Mouse (Mus musculus): ENCODE measurements around the gene Tvp23b. TPM values are rescaled to one million over a fixed set of nuclear protein-coding genes. Genes with fewer than 3 reads are reported as not detected.

Tvp23b gene
- 120 TPM for polyA plus RNA-seq (2014; fragmentation: Illumina TruSeq; extraction: RNeasy Lipid Tissue Mini Kit (QIAGEN cat#74804); ENCODE audit: low read depth, low replicate concordance)

DNA sequence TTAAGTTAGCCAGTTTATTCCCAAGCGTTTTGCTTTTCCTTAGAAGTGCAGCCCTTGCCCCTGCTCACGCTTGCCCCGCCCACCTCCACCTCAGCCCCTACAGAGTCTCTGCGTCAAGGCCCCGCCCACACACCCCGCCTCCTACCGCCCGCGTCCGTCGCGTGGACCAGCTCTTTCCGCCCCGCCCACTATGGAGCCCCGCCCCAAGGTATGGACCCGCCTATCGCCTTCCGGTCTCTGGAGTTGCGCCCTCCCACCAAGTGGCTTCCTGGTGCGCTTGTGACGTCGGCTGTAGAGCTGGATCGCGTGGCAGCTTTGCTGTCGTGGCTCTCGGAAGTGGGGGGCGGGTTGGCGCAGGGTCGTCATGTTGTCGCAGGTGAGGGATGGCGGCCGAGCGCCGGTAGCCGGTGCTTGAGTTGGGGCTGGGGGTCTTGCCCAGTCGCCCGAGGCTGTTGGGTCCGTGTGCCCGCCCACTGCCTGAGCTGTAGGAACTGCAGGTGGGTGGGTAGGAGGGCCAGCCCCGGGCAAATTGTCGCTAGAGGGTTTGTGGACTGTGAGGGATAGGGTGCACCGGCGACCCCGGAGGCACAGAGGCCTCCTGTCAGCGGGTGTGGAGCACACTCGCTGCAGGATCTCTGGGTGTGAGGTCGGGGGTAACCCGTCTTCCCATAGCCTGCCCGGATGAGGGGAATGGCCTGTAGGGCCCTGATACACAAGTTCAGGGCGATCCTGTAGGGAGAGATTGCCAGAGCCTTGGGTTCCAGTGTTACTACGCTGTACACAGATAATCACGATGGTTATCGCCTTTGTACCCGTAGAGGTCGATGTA, at the start of gene Tvp23b:
Gene Tvp23b, plus strand, starts transcription at position 236 of the 829 bp plus-strand sequence.

DNA sequence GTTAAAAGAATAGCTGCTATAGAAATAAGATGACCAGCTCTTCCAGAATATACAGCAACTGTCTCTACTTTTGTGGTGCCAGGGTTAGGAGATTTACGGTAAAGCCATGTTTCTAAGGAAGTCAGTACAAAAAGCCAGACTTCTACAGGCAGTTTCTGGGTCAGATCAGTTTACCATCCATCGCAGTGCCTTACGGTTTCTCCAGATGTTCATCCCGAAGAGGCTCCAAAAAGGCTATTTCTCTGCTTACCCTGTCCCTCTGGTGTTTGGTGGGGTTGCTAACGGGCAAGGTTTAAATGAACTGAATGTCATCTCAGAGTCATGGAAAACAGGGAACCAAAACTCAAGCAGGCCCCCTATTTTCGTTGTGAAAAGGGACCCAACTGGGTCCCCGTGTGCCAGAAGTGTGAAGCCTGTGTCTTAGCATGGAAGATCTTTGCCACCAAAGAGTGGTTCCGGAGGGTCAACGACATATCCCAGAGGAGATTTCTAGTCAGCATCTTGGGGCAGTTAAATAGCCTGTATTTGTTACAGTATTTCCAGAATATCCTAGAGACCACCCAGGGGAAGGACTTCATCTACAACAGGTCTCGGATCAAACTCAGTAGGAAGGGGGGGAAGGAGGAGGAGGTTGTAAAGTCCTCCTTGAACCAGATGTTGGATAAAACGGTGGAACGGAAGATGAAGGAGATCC, 32.1 kb upstream of the Tvp23b start, which contains the start of gene Fbxw10:
Gene Fbxw10, plus strand, starts transcription at position 109 of the 694 bp plus-strand sequence.

DNA sequence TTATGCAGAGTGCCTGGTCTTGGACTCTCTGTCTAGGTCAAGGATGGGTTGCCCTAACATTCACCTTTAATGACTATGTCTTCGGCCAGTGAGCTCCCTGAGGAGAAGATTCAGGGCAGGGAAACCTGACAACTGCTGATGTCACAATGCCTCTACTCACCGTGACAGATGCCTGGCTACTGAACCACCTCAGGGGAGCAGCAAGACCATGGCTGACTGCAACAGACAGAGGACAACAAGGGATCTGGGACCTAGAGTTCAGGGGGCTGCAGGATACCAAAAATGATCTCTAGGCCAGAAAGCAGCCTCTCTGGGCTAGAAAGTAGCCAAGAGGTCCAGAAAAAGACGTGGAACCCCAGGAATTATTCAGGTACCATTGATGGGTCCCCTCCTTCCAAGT, 71.8 kb downstream of the Tvp23b start, which contains the start of gene Cdrt4:
Gene Cdrt4, plus strand, starts transcription at position 182 of the 400 bp plus-strand sequence.

Other genes with a start within 250 kb of the Tvp23b start
- 3.5 TPM for gene Lrrc75a, start 230.9 kb upstream of the Tvp23b start, polyA plus RNA-seq (2014; fragmentation: Illumina TruSeq; extraction: RNeasy Lipid Tissue Mini Kit (QIAGEN cat#74804); ENCODE audit: low read depth, low replicate concordance)
- gene Mmgt2, start 230.8 kb upstream of the Tvp23b start, polyA plus RNA-seq (2014; fragmentation: Illumina TruSeq; extraction: RNeasy Lipid Tissue Mini Kit (QIAGEN cat#74804); ENCODE audit: low read depth, low replicate concordance), result 15.0 TPM
- 1.7 TPM for gene Zfp287, start 147.6 kb upstream of the Tvp23b start, polyA plus RNA-seq (2014; fragmentation: Illumina TruSeq; extraction: RNeasy Lipid Tissue Mini Kit (QIAGEN cat#74804); ENCODE audit: low read depth, low replicate concordance)
- not detected for gene Gm10428, start 126.4 kb upstream of the Tvp23b start, polyA plus RNA-seq (2014; fragmentation: Illumina TruSeq; extraction: RNeasy Lipid Tissue Mini Kit (QIAGEN cat#74804); ENCODE audit: low read depth, low replicate concordance)
- gene Zfp286, start 90.0 kb upstream of the Tvp23b start, polyA plus RNA-seq (2014; fragmentation: Illumina TruSeq; extraction: RNeasy Lipid Tissue Mini Kit (QIAGEN cat#74804); ENCODE audit: low read depth, low replicate concordance), result 1.7 TPM
- 3.8 TPM for gene Trim16, start 59.2 kb upstream of the Tvp23b start, polyA plus RNA-seq (2014; fragmentation: Illumina TruSeq; extraction: RNeasy Lipid Tissue Mini Kit (QIAGEN cat#74804); ENCODE audit: low read depth, low replicate concordance)
- 0.44 TPM for gene Fbxw10, start 32.4 kb upstream of the Tvp23b start, polyA plus RNA-seq (2014; fragmentation: Illumina TruSeq; extraction: RNeasy Lipid Tissue Mini Kit (QIAGEN cat#74804); ENCODE audit: low read depth, low replicate concordance)
- not detected for gene Cdrt4, start 71.7 kb downstream of the Tvp23b start, polyA plus RNA-seq (2014; fragmentation: Illumina TruSeq; extraction: RNeasy Lipid Tissue Mini Kit (QIAGEN cat#74804); ENCODE audit: low read depth, low replicate concordance)
- not detected for gene Tekt3, start 182.2 kb downstream of the Tvp23b start, polyA plus RNA-seq (2014; fragmentation: Illumina TruSeq; extraction: RNeasy Lipid Tissue Mini Kit (QIAGEN cat#74804); ENCODE audit: low read depth, low replicate concordance)
- 29.8 TPM for gene Pmp22, start 249.5 kb downstream of the Tvp23b start, polyA plus RNA-seq (2014; fragmentation: Illumina TruSeq; extraction: RNeasy Lipid Tissue Mini Kit (QIAGEN cat#74804); ENCODE audit: low read depth, low replicate concordance)

All from kidney, adult 10 weeks (tissue).